Mouse (Mus musculus) hindbrain, embryonic 13.5 days (tissue): ENCODE data around the gene Lsg1. TPM values are rescaled to one million over a fixed set of nuclear protein-coding genes. Genes with fewer than 3 reads are reported as not detected.

Experiments used
- ATAC-seq: fragments of 200-750 bp; cut with Nextera tagmentation; 2 replicates; pipeline ENCODE4 v1.8.0; 2017; ENCODE audit warnings: moderate TSS enrichment; ENCODE audit not compliant: low FRiP score
- H3K27ac ChIP-seq: fragments of 300-500 bp; sonication (generic); 2 replicates; pipeline ENCODE4 v1.5.1; 2015; ENCODE audit warnings: inconsistent platforms, mild to moderate bottlenecking, moderate library complexity
- H3K27me3 ChIP-seq: fragments of 300-500 bp; sonication (generic); 2 replicates; pipeline ENCODE4 v1.6.1; 2015; ENCODE audit warnings: mild to moderate bottlenecking, inconsistent platforms
- H3K36me3 ChIP-seq: fragments of 300-500 bp; sonication (generic); 2 replicates; pipeline ENCODE4 v1.6.1; 2015; ENCODE audit warnings: mild to moderate bottlenecking, inconsistent platforms
- H3K4me1 ChIP-seq: fragments of 300-500 bp; sonication (generic); replicated peaks from 2 replicates; pipeline ENCODE4 v1.6.1; 2015; ENCODE audit warnings: inconsistent platforms
- H3K4me2 ChIP-seq: fragments of 300-500 bp; sonication (generic); 2 replicates; pipeline ENCODE4 v1.6.1; 2015; ENCODE audit warnings: inconsistent platforms, mild to moderate bottlenecking, moderate library complexity
- H3K4me3 ChIP-seq: fragments of 300-500 bp; sonication (generic); 2 replicates; pipeline ENCODE4 v1.5.1; 2015; ENCODE audit warnings: mild to moderate bottlenecking, inconsistent platforms
- H3K9ac ChIP-seq: fragments of 300-500 bp; sonication (generic); 2 replicates; pipeline ENCODE4 v1.6.1; 2015; ENCODE audit warnings: mild to moderate bottlenecking, inconsistent platforms
- H3K9me3 ChIP-seq: fragments of 300-500 bp; sonication (generic); 2 replicates; pipeline ENCODE4 v1.6.1; 2016; ENCODE audit warnings: inconsistent platforms
- WGBS: fragments of 180-500 bp; shearing (Covaris S2); methylation state at CpG from one replicate; pipeline ENCODE4 v1.1.7; 2015; 5-methylcytosine and 5-hydroxymethylcytosine counted together
- polyA plus RNA-seq: library from polyadenylated mRNA; unstranded; fragments of >200 nt; fragmentation: Nextera tagmentation; extraction: Ambion mirVana; gene quantifications from 2 replicates; pipeline ENCODE4 v1.2.1, GENCODE M21; 2015

Lsg1 gene
- polyA plus RNA-seq = 59.8 and 60.3 TPM in 2 replicates

DNA sequence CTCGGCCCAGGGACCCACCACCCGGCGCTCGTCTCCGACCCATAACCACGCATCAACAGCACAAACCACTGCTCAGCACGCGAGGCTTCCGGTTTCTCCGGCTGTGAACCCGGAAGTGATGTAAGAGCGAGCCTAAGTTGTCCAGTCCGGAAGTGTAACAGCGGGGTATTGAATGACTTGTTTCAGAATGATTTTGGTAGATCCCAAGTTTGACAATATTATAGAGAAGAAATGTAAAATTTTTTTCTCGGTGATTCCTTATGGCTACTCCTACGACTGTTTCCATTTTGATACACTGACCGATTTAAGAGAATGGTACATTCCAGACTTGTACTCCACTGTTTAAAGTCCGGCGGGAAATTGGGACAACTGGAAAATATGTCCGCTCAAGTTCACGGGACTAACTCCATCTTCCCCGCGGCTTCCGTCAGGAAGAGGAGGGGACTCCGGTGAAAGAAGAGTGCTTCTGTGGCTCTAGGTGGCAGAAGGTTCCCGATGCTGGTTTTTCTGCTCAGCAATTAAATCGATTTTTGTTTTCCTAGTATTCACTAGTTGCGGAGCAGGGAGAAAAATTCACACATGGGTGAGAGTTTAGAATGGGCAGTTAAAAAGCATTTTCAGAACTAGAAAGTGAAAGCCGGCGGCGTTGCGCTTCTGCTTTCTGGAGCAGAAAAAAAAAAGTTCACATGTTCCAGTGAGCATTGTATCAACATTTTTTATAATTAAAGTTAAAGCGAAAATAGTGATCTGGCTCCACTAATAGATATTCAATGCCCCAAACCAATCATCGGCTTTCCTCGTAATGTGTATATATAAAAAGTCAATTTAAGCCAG lies at the start of gene Lsg1:
Gene Lsg1 (minus strand): TSS at position 99 of the 834 bp plus-strand sequence.
- ATAC-seq = peak; percentile 97
- Histone ChIP-seq H3K27me3 (peaks cover 5% of the 10 kb centered on the region; the same call in 1 of the 2 replicates), H3K9ac (peak within 1 kb of the TSS; percentile 78), H3K4me3 (peak within 1 kb of the TSS; percentile 86), H3K36me3 (peaks cover 28% of the 10 kb centered on the region), H3K9me3 (no peaks in the 10 kb centered on the region), H3K27ac (peak within 1 kb of the TSS; percentile 60; the same call in 1 of the 2 replicates), H3K4me1 (peaks cover 14% of the 10 kb centered on the region), H3K4me2 (peak within 1 kb of the TSS; percentile 90)
- WGBS = 4% methylated on average over 35 of the region's 35 CpGs

DNA sequence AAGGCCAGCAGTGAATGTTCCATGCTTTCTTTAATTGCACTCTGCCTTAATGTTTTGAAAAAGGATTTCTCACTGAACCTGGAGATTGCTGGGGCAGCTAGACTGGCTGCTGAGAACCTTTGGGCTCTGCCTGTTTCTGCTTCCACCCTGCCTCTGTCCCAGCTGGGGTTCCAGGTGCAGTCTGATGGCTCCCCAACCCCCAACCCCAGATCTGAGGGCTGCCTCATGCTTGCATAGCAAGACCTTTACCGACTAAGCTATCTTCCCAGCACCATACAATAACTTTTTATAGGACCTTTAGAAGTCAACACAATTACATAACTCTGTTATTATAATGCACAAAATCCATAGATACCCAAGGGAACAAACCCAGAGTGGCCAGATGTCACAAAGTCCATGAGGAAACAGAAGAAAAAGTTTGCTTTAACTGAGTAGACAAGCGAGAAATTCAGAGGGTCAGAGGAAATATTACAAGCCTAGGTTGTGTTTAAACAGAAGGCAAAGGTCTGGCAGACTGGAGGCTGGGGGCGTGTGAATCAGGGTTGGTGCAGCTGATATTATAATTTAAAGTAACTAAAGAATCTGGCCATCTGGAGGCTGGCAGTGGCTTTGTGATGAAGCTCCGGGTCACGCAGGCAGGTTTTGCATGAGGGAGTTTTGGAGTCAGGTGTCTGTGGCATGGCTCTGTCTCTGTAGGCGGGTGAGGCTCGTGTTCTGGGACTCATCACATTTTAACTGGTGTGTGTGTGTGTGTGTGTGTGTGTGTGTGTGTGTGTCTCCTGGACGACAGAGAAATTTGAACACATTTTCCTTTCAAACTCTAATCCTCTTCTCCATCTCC lies 46.7 kb upstream of the Lsg1 start:
- WGBS = 52% methylated on average over 8 of the region's 8 CpGs
- Histone ChIP-seq H3K27me3 (no peaks in the 10 kb centered on the region), H3K9me3 (no peaks in the 10 kb centered on the region), H3K4me2 (no peak overlapping the region), H3K27ac (no peak overlapping the region), H3K4me3 (no peak overlapping the region), H3K9ac (no peak overlapping the region), H3K36me3 (no peaks in the 10 kb centered on the region), H3K4me1 (no peaks in the 10 kb centered on the region)
- no peak for ATAC-seq

DNA sequence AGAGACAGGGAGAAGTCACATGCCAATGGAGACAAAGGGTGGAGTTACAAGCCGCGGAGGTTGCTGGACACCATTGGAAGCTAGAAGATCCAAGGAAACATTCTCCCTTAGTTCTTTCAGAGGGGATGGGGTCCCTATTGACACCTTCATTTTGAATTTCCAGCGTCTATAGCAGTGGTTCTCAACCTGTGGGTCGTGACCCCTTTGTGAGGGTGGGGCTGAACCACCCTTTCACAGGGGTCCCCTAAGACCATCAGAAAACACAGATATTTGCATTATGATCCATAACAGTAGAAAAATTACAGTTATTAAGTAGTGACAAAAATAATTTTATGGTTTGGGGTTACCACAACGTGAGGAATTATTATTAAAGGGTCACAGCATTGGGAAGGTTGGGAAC lies 42.1 kb upstream of the Lsg1 start:
- Histone ChIP-seq H3K27me3 (no peaks in the 10 kb centered on the region), H3K4me3 (no peak overlapping the region), H3K4me1 (peaks cover 4% of the 10 kb centered on the region), H3K27ac (no peak overlapping the region), H3K9ac (no peak overlapping the region), H3K36me3 (no peaks in the 10 kb centered on the region), H3K9me3 (no peaks in the 10 kb centered on the region), H3K4me2 (no peak overlapping the region)
- ATAC-seq = no peak
- WGBS = 86% methylated on average over 5 of the region's 5 CpGs

DNA sequence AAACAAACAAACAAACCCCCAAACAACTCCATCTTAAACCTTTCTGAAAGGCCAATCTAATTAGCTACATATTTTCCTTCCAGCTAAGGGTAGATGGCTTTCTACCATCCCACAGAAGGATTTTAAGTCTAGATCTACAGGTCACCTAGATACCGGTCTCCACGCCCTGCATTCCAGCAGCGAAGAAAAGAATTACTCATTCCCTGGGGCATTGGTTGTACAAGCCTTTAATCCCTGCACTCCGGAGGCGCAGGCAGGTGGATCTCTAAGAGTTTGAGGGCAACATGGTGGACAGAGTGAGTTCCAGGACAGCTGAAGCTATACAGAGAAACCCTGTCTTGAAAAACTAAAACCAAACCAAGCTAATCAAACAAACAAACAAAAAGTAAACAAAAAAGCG lies 41.0 kb upstream of the Lsg1 start:
- WGBS = 62% methylated on average over 6 of the region's 6 CpGs
- no peak for ATAC-seq

DNA sequence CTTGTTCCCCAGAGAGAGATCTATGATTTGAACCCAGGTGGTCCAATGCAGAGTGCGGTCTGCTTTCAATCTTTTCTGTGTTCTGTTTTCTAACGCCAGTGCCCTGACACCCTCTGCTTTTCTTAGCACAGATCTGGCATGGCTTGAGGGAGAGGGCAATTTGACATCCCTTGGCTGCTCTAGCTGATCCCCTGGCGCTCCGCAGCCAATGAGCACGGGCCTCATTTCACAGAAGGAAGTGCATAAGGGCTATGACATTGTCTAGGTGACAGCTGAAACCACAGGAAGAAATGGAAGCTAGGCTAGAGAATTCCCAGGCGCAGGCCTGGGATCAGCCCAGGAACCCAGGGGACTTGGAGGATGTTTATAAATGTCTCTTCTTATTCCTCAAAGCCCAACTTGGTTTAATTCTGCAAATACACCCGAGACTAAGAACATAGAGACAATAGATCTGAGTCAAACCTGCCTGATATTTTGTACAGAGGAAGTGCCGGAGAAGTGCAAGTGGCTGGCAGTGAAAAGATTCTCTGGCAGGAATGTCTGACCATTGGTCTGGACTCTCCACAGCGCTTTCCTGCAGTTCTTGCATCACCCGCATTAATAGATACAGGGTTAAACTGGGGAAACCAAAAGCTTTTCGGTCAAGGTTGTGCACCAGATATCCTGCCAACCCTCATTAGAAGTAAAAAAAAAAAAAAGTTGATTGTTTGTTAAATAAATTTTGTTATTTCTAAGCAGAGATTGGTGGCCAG lies 40.4 kb upstream of the Lsg1 start:
- Histone ChIP-seq H3K36me3 (no peaks in the 10 kb centered on the region), H3K4me3 (no peak overlapping the region), H3K4me2 (no peak overlapping the region), H3K27ac (0 out of 2 replicates have a peak overlapping the region, but pooled peaks have one; percentile 12), H3K27me3 (no peaks in the 10 kb centered on the region), H3K9me3 (no peaks in the 10 kb centered on the region), H3K4me1 (peaks cover 4% of the 10 kb centered on the region), H3K9ac (no peak overlapping the region)
- 60% methylated on average over 11 of the region's 11 CpGs for WGBS
- no peak for ATAC-seq

More for the DNA sequence above, 41.0 kb upstream of the Lsg1 start:
- no peaks in the 10 kb centered on the region for H3K27me3 ChIP-seq
- no peak overlapping the region for H3K9ac ChIP-seq
- no peaks in the 10 kb centered on the region for H3K36me3 ChIP-seq
- peaks cover 4% of the 10 kb centered on the region for H3K4me1 ChIP-seq
- H3K4me3 ChIP-seq = no peak overlapping the region
- no peak overlapping the region for H3K4me2 ChIP-seq
- H3K27ac ChIP-seq = no peak overlapping the region
- H3K9me3 ChIP-seq = no peaks in the 10 kb centered on the region

DNA sequence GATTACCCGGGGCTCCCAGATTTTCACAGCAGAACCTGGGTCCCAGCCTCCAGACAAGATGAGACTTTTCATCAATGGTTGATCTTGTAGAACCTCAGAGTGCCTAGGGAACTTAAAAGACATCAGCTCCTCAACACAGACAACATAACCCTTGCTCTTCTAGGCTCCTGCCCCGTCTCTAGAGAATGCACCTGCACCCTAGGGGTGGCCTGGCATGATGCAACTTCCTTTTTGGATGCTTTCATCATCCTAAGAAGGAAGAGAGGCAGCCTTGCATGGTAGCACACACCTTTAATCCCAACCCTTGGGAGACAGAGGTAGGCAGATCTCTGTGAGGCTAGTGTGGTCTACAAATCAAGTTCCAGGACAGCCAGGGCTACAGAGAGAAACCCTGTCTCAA lies 37.2 kb upstream of the Lsg1 start:
- H3K4me1 ChIP-seq = peaks cover 4% of the 10 kb centered on the region
- H3K36me3 ChIP-seq = no peaks in the 10 kb centered on the region
- 76% methylated on average over 2 of the region's 2 CpGs for WGBS
- H3K27me3 ChIP-seq = no peaks in the 10 kb centered on the region
- no peaks in the 10 kb centered on the region for H3K9me3 ChIP-seq
- H3K4me3 ChIP-seq = no peak overlapping the region
- no peak overlapping the region for H3K27ac ChIP-seq
- H3K4me2 ChIP-seq = no peak overlapping the region
- ATAC-seq = no peak
- H3K9ac ChIP-seq = no peak overlapping the region

DNA sequence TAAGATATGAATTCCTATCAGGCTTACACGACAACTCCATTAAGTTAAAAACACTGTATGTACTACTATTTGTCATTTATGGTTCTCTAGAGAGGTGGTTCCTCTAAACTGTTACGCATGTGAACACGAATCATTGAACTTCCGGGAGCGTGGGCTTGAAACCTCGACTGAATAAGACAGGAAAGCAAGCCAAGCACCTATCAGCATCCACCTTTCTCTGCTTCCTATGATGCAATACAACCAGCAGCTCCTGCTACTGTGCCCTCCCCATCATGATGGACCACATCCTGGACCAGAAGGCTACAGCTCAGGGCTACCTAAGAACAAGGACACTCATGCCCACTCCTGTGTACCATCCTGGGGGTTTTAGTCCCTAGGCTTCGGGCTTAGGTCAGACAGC lies 36.3 kb upstream of the Lsg1 start:
- Histone ChIP-seq H3K36me3 (no peaks in the 10 kb centered on the region), H3K4me2 (no peak overlapping the region), H3K27me3 (no peaks in the 10 kb centered on the region), H3K4me1 (peaks cover 4% of the 10 kb centered on the region), H3K27ac (no peak overlapping the region), H3K4me3 (no peak overlapping the region), H3K9ac (no peak overlapping the region), H3K9me3 (no peaks in the 10 kb centered on the region)
- WGBS = 88% methylated on average over 7 of the region's 7 CpGs
- ATAC-seq = no peak

GRCm38 (mm10) chr16:30616281-30616680 lies 28.9 kb upstream of the Lsg1 start:
- 86% methylated on average over 3 of the region's 3 CpGs for WGBS
- H3K4me1 ChIP-seq = peaks cover 15% of the 10 kb centered on the region
- no peak for ATAC-seq

DNA sequence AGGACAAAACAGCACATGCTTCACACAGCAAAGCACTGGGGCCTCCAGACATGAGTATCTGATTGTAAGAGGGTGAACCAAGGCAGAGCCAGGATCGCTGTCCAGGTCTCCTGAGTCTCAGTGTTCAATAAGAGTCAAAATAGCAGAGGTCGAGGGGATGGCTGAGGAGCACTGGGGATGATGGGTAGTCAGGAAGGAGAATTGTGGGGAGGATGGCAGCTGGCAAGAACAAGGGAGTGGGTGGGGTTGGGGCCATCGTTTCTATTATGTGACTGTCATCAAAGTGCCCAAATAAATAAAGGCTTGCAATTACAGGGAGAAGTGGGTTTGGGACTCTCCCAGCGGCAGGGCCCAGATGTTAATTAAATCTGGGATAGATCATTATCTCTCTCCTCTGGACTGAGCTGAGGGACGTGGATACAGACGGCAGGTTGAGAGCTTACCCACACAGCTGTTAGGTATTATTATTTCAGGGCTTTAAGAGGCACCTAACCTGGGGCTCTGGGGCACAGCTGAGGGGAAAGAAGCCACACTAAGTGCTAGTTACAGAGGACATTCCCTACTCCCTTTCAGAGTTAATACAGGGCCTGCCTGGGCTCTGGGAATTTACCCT lies 27.4 kb upstream of the Lsg1 start:
- Histone ChIP-seq H3K4me3 (no peak overlapping the region), H3K9me3 (no peaks in the 10 kb centered on the region), H3K9ac (no peak overlapping the region), H3K4me2 (no peak overlapping the region), H3K36me3 (no peaks in the 10 kb centered on the region), H3K27me3 (no peaks in the 10 kb centered on the region), H3K4me1 (peaks cover 15% of the 10 kb centered on the region), H3K27ac (0 out of 2 replicates have a peak overlapping the region, but pooled peaks have one; percentile 20)
- ATAC-seq = no peak
- WGBS = 11% methylated on average over 6 of the region's 6 CpGs

More at GRCm38 (mm10) chr16:30616281-30616680, 28.9 kb upstream of the Lsg1 start:
- Histone ChIP-seq H3K9ac (no peak overlapping the region), H3K4me3 (no peak overlapping the region), H3K9me3 (no peaks in the 10 kb centered on the region), H3K27me3 (no peaks in the 10 kb centered on the region), H3K36me3 (no peaks in the 10 kb centered on the region), H3K27ac (no peak overlapping the region), H3K4me2 (no peak overlapping the region)

DNA sequence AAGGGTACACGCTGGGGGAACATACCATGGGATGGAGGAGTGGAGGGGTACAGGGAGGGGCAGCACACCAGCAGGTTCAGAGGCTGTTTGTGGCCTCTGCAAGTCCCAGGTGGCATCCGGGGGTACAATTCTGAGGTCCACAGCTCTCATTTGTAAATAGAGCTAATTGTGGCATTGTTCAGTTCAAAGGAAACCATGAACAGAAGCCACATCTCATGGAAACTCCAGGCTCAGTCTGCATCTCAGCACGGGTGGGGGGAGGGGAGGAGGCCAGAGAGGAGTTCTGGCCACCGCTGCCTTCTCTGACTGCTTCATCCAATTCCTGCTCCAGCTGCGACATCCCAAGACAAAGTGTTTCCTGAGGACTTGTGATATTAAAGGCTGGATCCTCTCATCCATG lies 26.7 kb upstream of the Lsg1 start:
- Histone ChIP-seq H3K27ac (no peak overlapping the region), H3K4me2 (no peak overlapping the region), H3K9me3 (no peaks in the 10 kb centered on the region), H3K9ac (no peak overlapping the region), H3K36me3 (no peaks in the 10 kb centered on the region), H3K4me1 (peaks cover 15% of the 10 kb centered on the region), H3K27me3 (no peaks in the 10 kb centered on the region), H3K4me3 (no peak overlapping the region)
- ATAC-seq = no peak
- whole genome bisulfite sequencing = 34% methylated on average over 5 of the region's 5 CpGs

DNA sequence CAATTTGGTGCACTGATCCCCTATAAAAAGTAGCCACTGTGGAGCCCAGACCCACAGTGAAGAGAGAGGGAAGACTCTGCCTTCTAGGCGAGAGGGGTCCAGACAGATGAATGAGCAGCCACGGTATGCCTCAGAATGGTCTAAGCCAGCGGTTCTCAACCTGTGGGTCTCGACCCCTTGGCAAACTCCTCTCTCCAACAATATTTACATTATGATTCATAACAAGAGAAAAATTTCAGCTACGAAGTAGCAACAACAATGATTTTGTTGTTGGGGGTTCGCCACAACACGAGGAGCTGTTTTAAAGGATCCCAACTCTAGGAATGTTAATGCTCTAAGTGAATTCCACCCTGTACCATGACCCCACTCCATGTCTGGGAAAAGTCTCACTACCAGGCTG lies 25.7 kb upstream of the Lsg1 start:
- Histone ChIP-seq H3K36me3 (no peaks in the 10 kb centered on the region), H3K9me3 (no peaks in the 10 kb centered on the region), H3K9ac (no peak overlapping the region), H3K4me2 (no peak overlapping the region), H3K27ac (no peak overlapping the region), H3K27me3 (no peaks in the 10 kb centered on the region), H3K4me1 (peaks cover 15% of the 10 kb centered on the region), H3K4me3 (no peak overlapping the region)
- no peak for ATAC-seq
- 86% methylated on average over 7 of the region's 7 CpGs for WGBS
